Mouse (Mus musculus) thymus, adult 2 months (tissue): ENCODE measurements around the gene Podn.

Experiments used
- CTCF ChIP-seq: fragments of 200-500 bp; IDR thresholded peaks from 2 replicates; pipeline ENCODE4 v1.5.1; 2012; ENCODE audit warnings: mild to moderate bottlenecking, control low read depth, low read length, moderate library complexity, borderline replicate concordance; ENCODE audit not compliant: control insufficient read depth, poor library complexity, insufficient read depth; ENCODE audit errors: extremely low read depth
- POLR2A ChIP-seq: fragments of 200-500 bp; IDR thresholded peaks from 2 replicates; pipeline ENCODE4 v1.6.1; 2012; ENCODE audit warnings: mild to moderate bottlenecking, low read length, control low read depth, moderate library complexity; ENCODE audit not compliant: control insufficient read depth, poor library complexity, insufficient read depth; ENCODE audit errors: extremely low read depth

GRCm38 (mm10) chr4:108016321-108016720 lies 79.9 kb downstream of the Podn start:
- TF ChIP-seq CTCF (no peak), POLR2A (no peak)
